Mouse (Mus musculus) lung, embryonic 16.5 days (tissue): ENCODE results near the gene Zfp644. TPM values are rescaled to one million over a fixed set of nuclear protein-coding genes. Genes with fewer than 3 reads are reported as not detected.
"Not testable (repeated sequence)": the region's sequence is repeated elsewhere in the genome, so short reads cannot be mapped to it uniquely, and the experiment has no call there.

ENCODE experiments used
- ATAC-seq: fragments of 200-750 bp; cut with Nextera tagmentation; 2 replicates; pipeline ENCODE4 v1.8.0; 2017; ENCODE audit warnings: low read depth, mild to moderate bottlenecking, moderate library complexity
- H3K27ac ChIP-seq: fragments of 300-500 bp; sonication (generic); 2 replicates; pipeline ENCODE4 v1.5.1; 2014; ENCODE audit warnings: mild to moderate bottlenecking, control low read depth, low read length
- H3K27me3 ChIP-seq: fragments of 300-500 bp; sonication (generic); 2 replicates; pipeline ENCODE4 v1.6.1; 2014; ENCODE audit warnings: low read depth, low read length, mixed read lengths; ENCODE audit not compliant: control insufficient read depth, insufficient read depth
- H3K36me3 ChIP-seq: fragments of 300-500 bp; sonication (generic); 2 replicates; pipeline ENCODE4 v1.6.1; 2014; ENCODE audit warnings: low read length; ENCODE audit not compliant: control insufficient read depth, insufficient read depth
- H3K4me1 ChIP-seq: fragments of 300-500 bp; sonication (generic); replicated peaks from 2 replicates; pipeline ENCODE4 v1.6.1; 2014; ENCODE audit warnings: low read length, mixed read lengths; ENCODE audit not compliant: control insufficient read depth, insufficient read depth
- H3K4me2 ChIP-seq: fragments of 300-500 bp; sonication (generic); 2 replicates; pipeline ENCODE4 v1.6.1; 2014; ENCODE audit warnings: low read depth, low read length, control low read depth
- H3K4me3 ChIP-seq: fragments of 300-500 bp; sonication (generic); 2 replicates; pipeline ENCODE4 v1.5.1; 2014; ENCODE audit warnings: mild to moderate bottlenecking, low read length, control low read depth
- H3K9ac ChIP-seq: fragments of 300-500 bp; sonication (generic); 2 replicates; pipeline ENCODE4 v1.6.1; 2014; ENCODE audit warnings: low read length, control low read depth
- H3K9me3 ChIP-seq: fragments of 300-500 bp; sonication (generic); 2 replicates; pipeline ENCODE4 v1.6.1; 2016; ENCODE audit warnings: low read length; ENCODE audit not compliant: control insufficient read depth
- WGBS: fragments of 180-500 bp; shearing (Covaris S2); extraction: QIAGEN DNeasy Blood & Tissue Kit; methylation state at CpG from one replicate; pipeline ENCODE4 v1.1.7; 2014; 5-methylcytosine and 5-hydroxymethylcytosine counted together
- polyA plus RNA-seq: library from polyadenylated mRNA; unstranded; fragments of >200 nt; fragmentation: Nextera tagmentation; extraction: Ambion mirVana; gene quantifications from 2 replicates; pipeline ENCODE4 v1.2.1, GENCODE M21; 2015

The Zfp644 gene
- polyA plus RNA-seq, 1 experiment from 2014 or later = 65.4 TPM

GRCm38 (mm10) chr5:106706363-106706762 lies 9.3 kb upstream of the Zfp644 start:
- Histone ChIP-seq H3K27ac (no peak overlapping the region), H3K27me3 (no peaks in the 10 kb centered on the region), H3K4me1 (peaks cover 14% of the 10 kb centered on the region), H3K9ac (no peak overlapping the region), H3K4me3 (no peak overlapping the region), H3K36me3 (no peaks in the 10 kb centered on the region), H3K9me3 (peaks cover 4% of the 10 kb centered on the region), H3K4me2 (no peak overlapping the region)
- ATAC-seq = no peak
- WGBS = 65% methylated on average over 3 of the region's 3 CpGs

DNA sequence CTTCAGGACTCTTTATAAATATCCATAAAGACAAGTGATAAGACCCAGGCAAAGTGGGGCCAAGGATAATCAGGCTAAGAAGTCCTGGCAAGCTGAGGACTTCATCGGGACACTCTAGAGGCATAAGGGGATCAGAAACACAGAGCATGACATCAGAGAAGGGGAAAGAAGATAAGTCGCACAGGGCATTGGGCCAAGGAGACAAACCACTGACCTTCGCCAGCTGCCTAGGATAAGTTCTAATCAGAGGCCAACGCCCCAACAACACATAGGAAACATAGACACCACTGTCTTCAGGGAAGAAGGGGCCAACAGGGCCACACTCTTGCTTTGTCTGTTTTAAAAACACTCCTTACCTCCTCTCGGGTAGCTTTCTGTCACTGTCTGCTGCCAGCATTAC lies 8.1 kb upstream of the Zfp644 start:
- no peak for ATAC-seq
- Histone ChIP-seq H3K9ac (no peak overlapping the region), H3K27me3 (no peaks in the 10 kb centered on the region), H3K9me3 (peaks cover 4% of the 10 kb centered on the region), H3K4me1 (peaks cover 4% of the 10 kb centered on the region; the same call in 1 of the 2 replicates), H3K4me3 (no peak overlapping the region), H3K4me2 (no peak overlapping the region), H3K27ac (no peak overlapping the region), H3K36me3 (no peaks in the 10 kb centered on the region)
- WGBS = 63% methylated on average over 5 of the region's 5 CpGs

DNA sequence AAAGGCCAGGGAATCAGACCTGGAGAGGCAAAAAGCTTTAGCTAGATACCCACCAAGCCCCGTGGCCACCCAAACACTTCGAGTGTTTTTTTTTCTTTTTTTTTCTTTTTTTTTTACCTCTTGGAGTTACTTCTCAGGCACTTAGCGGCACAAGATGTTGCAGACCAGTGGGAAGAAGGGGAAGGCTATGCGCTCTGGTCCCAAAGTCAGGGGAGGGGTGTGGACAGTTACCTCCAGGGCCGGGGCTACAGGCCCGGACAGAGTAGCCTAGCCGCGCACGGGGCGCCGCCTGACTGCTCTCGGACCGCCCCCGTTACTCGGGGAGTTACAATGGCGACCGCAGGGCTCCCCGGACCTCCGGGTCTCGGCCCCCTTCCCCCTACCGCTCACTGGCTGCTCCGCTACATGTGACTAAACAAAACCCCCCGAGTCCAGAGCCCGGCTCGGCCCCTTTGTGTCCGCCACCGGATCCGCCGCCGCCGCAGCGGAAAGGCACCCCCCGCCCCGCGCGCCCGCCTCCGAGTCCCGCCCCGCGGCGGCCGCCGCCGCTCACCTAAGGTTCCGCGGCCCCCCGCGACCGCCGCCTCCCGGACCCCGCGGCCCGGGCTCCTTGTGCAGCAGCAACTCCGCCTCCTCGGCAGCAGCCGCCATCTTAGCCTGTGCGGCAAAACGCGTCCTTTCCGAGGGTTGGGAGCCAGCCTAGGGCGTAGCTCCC lies 1.2 kb downstream of the Zfp644 start:
- H3K27ac ChIP-seq = peak overlapping the region; percentile 99
- WGBS = under 1% methylated on average over 46 of the region's 63 CpGs
- H3K36me3 ChIP-seq = no peaks in the 10 kb centered on the region
- peak overlapping the region; percentile 99 for H3K9ac ChIP-seq
- peak; percentile 84 for ATAC-seq
- H3K4me2 ChIP-seq = peak overlapping the region; percentile 73
- peak overlapping the region; percentile 87 for H3K4me3 ChIP-seq
- no peaks in the 10 kb centered on the region for H3K27me3 ChIP-seq
- peaks cover 13% of the 10 kb centered on the region for H3K4me1 ChIP-seq
- H3K9me3 ChIP-seq = no peaks in the 10 kb centered on the region

GRCm38 (mm10) chr5:106695141-106695540 lies 1.9 kb downstream of the Zfp644 start:
- no peaks in the 10 kb centered on the region for H3K9me3 ChIP-seq
- 28% methylated on average over 9 of the region's 9 CpGs for WGBS
- H3K27me3 ChIP-seq = no peaks in the 10 kb centered on the region
- no peaks in the 10 kb centered on the region for H3K36me3 ChIP-seq
- no peak for ATAC-seq
- peak overlapping the region; percentile 65 for H3K4me2 ChIP-seq
- peak overlapping the region; percentile 99 for H3K9ac ChIP-seq
- H3K4me1 ChIP-seq = peaks cover 13% of the 10 kb centered on the region
- H3K27ac ChIP-seq = peak overlapping the region; percentile 99; the same call in 1 of the 2 replicates
- peak overlapping the region; percentile 87 for H3K4me3 ChIP-seq

DNA sequence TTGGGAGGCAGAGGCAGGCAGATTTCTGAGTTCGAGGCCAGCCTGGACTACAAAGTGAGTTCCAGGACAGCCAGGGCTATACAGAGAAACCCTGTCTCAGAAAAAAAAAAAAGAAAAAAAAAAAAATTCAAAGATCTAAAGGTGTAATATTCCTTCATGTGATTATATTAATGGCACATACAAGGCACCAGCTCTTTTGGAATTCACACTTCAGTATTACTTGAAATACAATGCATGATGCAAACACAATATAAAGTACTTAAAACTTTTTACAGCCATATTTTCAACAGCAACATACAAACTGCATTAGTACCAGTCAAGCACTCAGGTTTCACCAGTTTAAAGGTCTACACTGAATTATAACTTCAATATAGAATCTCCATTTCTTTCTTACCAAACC lies 2.4 kb downstream of the Zfp644 start:
- H3K27ac ChIP-seq = no peak overlapping the region
- peak overlapping the region; percentile 99; the same call in 1 of the 2 replicates for H3K9ac ChIP-seq
- 90% methylated on average over 1 of the region's 1 CpGs for WGBS

DNA sequence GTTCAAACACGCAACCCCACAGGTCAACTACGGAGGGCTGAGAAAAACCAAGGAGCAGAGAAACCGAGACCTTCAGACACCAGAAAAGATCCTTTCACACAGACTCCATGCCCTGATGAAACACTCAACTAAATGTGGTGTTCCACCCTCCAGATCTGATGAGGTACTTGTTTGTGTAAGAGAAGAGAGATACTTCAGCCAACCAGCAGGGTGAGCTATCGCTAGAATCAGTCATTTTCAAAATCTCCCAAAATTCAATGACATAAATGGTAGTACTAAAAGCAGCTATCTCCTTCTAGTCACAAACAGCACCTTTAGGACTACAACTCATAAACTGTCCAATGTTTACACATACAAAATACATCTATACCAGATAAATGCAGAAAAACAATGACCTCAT lies 4.1 kb downstream of the Zfp644 start:
- ATAC-seq = no peak
- Histone ChIP-seq H3K27ac (no peak overlapping the region), H3K27me3 (no peaks in the 10 kb centered on the region), H3K9me3 (no peaks in the 10 kb centered on the region), H3K4me3 (no peak overlapping the region), H3K9ac (no peak overlapping the region), H3K36me3 (no peaks in the 10 kb centered on the region), H3K4me2 (no peak overlapping the region), H3K4me1 (peaks cover 13% of the 10 kb centered on the region)
- 70% methylated on average over 4 of the region's 4 CpGs for WGBS

More for the DNA sequence above, 2.4 kb downstream of the Zfp644 start:
- no peaks in the 10 kb centered on the region for H3K9me3 ChIP-seq
- peaks cover 13% of the 10 kb centered on the region for H3K4me1 ChIP-seq
- ATAC-seq = no peak
- no peaks in the 10 kb centered on the region for H3K36me3 ChIP-seq
- no peaks in the 10 kb centered on the region for H3K27me3 ChIP-seq
- H3K4me3 ChIP-seq = peak overlapping the region; percentile 87
- H3K4me2 ChIP-seq = peak overlapping the region; percentile 65

DNA sequence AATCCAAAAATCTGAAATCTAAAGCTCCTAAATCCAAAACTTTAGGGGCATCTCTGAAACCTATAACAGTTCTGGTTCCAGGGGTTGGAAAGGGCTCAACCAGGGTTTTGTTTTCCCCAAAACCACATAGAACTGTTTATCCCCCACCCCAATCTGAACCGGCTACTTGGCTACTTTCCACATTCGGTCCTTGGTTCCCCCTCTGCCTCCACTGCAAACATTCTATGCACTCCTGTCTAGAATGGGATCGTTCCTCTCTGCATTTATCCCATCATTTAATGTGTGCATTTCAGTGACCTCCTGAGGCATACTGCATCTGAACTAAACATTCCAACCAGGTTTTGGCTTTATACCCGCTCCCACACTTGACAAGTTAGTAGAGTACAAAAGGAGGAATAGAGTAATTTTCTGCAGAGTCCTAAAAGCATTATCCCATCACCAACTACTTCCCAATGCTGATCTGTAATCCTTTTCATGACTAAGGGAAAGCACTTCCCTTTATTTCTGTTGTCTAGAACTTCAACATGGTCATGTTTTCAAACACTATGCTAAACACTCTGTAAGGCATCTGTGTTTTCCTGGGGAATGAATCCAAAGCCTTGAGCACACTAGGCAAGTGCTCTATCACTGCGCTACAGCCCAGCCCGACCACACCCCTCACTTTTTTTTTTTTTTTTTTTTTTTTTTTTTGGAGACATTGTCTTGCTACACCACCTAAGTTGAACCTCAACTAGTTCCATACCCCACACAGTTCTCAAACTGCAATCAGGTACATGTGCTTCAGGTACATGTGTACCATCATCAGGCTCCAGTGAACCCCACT lies 16.2 kb downstream of the Zfp644 start:
- H3K27ac ChIP-seq = no peak overlapping the region

GRCm38 (mm10) chr5:106679659-106680058 lies 17.4 kb downstream of the Zfp644 start:
- 90% methylated on average over 1 of the region's 1 CpGs for WGBS
- Histone ChIP-seq H3K9ac (no peak overlapping the region), H3K4me3 (no peak overlapping the region), H3K4me1 (peaks cover 2% of the 10 kb centered on the region; the same call in 1 of the 2 replicates), H3K27ac (no peak overlapping the region), H3K4me2 (no peak overlapping the region), H3K27me3 (no peaks in the 10 kb centered on the region), H3K36me3 (no peaks in the 10 kb centered on the region), H3K9me3 (no peaks in the 10 kb centered on the region)
- ATAC-seq = no peak

More for the DNA sequence above, 16.2 kb downstream of the Zfp644 start:
- H3K4me1 ChIP-seq = peaks cover 2% of the 10 kb centered on the region; the same call in 1 of the 2 replicates
- no peaks in the 10 kb centered on the region for H3K27me3 ChIP-seq
- no peak for ATAC-seq
- H3K36me3 ChIP-seq = no peaks in the 10 kb centered on the region
- 95% methylated on average over 6 of the region's 6 CpGs for WGBS
- no peaks in the 10 kb centered on the region for H3K9me3 ChIP-seq
- no peak overlapping the region for H3K4me3 ChIP-seq
- H3K9ac ChIP-seq = no peak overlapping the region
- H3K4me2 ChIP-seq = no peak overlapping the region

- not testable (repeated sequence) for H3K4me2 ChIP-seq, H3K27ac ChIP-seq, H3K9me3 ChIP-seq, H3K4me3 ChIP-seq, H3K4me1 ChIP-seq, H3K9ac ChIP-seq, ATAC-seq, H3K36me3 ChIP-seq, H3K27me3 ChIP-seq
- WGBS = 45% methylated on average over 1 of the region's 1 CpGs
These were observed 18.3 kb downstream of the Zfp644 start for GRCm38 (mm10) chr5:106678823-106679222.
